Mouse (Mus musculus) neural tube, embryonic 12.5 days (tissue): ENCODE data around the gene Itih3. TPM values are rescaled to one million over a fixed set of nuclear protein-coding genes. Genes with fewer than 3 reads are reported as not detected.

ENCODE experiments used
- ATAC-seq: fragments of 200-750 bp; cut with Nextera tagmentation; 2 replicates; pipeline ENCODE4 v1.8.0; 2017; ENCODE audit warnings: low read depth, mild to moderate bottlenecking, moderate TSS enrichment, moderate library complexity; ENCODE audit not compliant: low FRiP score
- H3K27ac ChIP-seq: fragments of 300-500 bp; sonication (generic); 2 replicates; pipeline ENCODE4 v1.5.1; 2016
- H3K27me3 ChIP-seq: fragments of 300-500 bp; sonication (generic); replicated peaks from 2 replicates; pipeline ENCODE4 v1.6.1; 2016; ENCODE audit warnings: mild to moderate bottlenecking
- H3K36me3 ChIP-seq: fragments of 300-500 bp; sonication (generic); 2 replicates; pipeline ENCODE4 v1.6.1; 2016; ENCODE audit warnings: mild to moderate bottlenecking
- H3K4me1 ChIP-seq: fragments of 300-500 bp; sonication (generic); 2 replicates; pipeline ENCODE4 v1.6.1; 2016
- H3K4me2 ChIP-seq: fragments of 300-500 bp; sonication (generic); replicated peaks from 2 replicates; pipeline ENCODE4 v1.6.1; 2016; ENCODE audit warnings: mild to moderate bottlenecking
- H3K4me3 ChIP-seq: fragments of 300-500 bp; sonication (generic); 2 replicates; pipeline ENCODE4 v1.5.1; 2016
- H3K9ac ChIP-seq: fragments of 300-500 bp; sonication (generic); 2 replicates; pipeline ENCODE4 v1.6.1; 2016; ENCODE audit warnings: mild to moderate bottlenecking
- H3K9me3 ChIP-seq: fragments of 300-500 bp; sonication (generic); 2 replicates; pipeline ENCODE4 v1.6.1; 2016; ENCODE audit warnings: mild to moderate bottlenecking
- WGBS: fragments of 180-500 bp; shearing (Covaris S2); methylation state at CpG from one replicate; pipeline ENCODE4 v1.1.7; 2016; 5-methylcytosine and 5-hydroxymethylcytosine counted together
- polyA plus RNA-seq: library from polyadenylated mRNA; unstranded; fragments of >200 nt; fragmentation: Nextera tagmentation; extraction: Ambion mirVana; gene quantifications from 2 replicates; pipeline ENCODE4 v1.2.1, GENCODE M21; 2016

Itih3 gene
- polyA plus RNA-seq, 1 experiment from 2014 or later: 0.09 TPM

DNA sequence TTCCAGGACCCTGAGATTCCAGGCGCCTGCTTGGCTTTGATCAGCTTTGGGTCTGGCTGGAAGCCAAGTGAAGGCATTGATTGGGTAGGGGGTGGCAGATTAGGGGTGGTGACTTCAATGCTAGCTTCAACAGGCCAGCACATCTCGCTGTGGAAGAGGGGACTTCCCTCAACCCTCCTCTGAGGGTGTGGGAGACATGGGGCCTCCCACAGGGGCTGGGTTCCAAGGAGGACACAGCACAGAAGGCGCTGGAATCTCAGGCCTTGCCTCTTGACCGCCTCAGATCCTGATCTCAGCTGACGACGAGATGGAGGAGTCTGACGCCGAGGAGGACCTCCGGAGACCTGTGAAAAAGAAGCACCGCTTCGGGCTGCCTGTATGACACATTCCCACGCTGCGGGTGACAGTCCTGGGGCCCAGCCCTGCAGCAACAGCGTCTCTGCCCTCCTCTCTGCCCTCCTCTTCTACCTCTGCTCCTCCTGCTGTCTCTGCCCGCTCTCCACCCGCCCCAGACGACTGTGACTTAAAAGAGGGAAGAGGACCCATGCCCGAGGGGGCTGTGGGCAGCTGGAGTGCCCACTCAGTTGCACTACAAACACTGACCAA is 49.4 kb downstream of the Itih3 start:
- no peaks in the 10 kb centered on the region for H3K9me3 ChIP-seq
- no peak overlapping the region for H3K4me2 ChIP-seq
- H3K27ac ChIP-seq: no peak overlapping the region
- no peak overlapping the region for H3K4me3 ChIP-seq
- ATAC-seq: no peak
- peaks cover 29% of the 10 kb centered on the region for H3K36me3 ChIP-seq
- no peak overlapping the region for H3K9ac ChIP-seq
- no peaks in the 10 kb centered on the region for H3K4me1 ChIP-seq
- whole genome bisulfite sequencing: 88% methylated on average over 18 of the region's 18 CpGs
- no peaks in the 10 kb centered on the region for H3K27me3 ChIP-seq

DNA sequence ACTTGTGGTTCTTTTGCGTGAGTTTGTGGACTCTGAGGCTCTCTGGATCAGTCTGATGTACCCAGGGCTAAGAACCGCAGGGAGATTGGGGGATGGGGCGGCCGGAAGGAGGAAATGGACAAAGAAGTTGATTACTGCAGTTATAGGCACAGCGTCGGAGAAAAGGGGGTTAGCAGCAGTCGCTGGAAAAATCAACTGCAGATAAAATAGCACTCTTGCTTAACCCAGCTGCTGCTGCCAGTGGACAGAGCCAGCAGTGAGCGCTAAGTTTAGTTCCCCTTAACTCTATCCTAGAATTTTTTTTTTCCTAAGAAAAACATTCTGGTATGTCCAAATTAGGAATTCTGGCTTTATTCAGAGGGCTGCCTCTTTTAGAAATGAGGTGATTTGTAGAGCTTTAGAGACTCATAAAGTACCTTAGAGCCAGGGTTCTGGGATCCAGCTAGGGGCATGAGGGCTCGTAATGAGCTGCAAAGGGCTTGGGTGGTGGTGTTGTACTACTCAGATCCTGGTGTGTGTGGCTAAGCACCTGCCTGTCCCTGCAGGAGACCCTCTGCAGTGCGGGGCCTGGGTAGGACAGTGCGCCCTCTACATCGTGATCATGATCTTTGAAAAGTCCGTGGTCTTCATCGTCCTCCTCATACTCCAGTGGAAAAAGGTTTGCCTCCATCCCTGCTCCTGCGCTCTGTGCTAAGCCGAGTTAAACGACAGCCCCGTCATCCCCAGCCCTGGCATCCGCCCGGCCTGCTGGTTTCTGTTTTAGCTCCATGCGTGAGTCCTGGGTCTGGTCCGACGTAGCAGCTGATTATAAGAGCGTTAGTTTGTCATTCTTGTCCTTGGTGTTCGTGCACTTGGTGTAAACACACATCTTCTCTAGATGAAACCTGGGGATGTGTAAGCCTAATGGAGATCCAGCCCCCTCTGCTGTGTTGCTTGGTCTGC is 53.1 kb downstream of the Itih3 start:
- whole genome bisulfite sequencing: 74% methylated on average over 25 of the region's 25 CpGs
- Histone ChIP-seq H3K9me3 (no peaks in the 10 kb centered on the region), H3K27me3 (no peaks in the 10 kb centered on the region), H3K27ac (no peak overlapping the region), H3K36me3 (peaks cover 24% of the 10 kb centered on the region), H3K4me1 (no peaks in the 10 kb centered on the region), H3K4me3 (no peak overlapping the region), H3K9ac (no peak overlapping the region), H3K4me2 (no peak overlapping the region)
- no peak for ATAC-seq

DNA sequence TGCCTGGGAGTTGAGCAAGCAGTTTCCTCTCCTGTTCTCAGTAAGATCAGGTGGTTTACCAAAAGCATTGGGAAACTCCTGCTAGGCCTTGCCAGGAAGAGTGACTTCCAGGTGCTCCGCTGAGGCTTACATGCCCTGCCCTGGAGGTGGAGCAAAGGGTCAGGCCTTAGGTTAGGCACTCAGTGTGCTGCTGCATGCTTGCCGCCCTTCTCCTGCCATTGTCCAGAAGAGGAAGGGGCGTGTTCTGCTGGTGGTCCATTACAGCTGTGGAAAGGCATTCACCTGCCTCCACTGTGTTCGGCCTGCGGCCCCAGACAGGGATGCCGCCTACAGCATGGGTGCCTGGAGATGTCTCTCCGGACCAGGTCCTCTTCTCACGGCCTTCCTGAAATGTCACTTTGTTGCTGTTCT is 54.2 kb downstream of the Itih3 start:
- Histone ChIP-seq H3K4me3 (no peak overlapping the region), H3K27me3 (no peaks in the 10 kb centered on the region), H3K4me2 (no peak overlapping the region), H3K36me3 (peaks cover 21% of the 10 kb centered on the region), H3K4me1 (no peaks in the 10 kb centered on the region), H3K27ac (no peak overlapping the region), H3K9me3 (no peaks in the 10 kb centered on the region), H3K9ac (no peak overlapping the region)
- no peak for ATAC-seq
- WGBS: 75% methylated on average over 8 of the region's 8 CpGs

DNA sequence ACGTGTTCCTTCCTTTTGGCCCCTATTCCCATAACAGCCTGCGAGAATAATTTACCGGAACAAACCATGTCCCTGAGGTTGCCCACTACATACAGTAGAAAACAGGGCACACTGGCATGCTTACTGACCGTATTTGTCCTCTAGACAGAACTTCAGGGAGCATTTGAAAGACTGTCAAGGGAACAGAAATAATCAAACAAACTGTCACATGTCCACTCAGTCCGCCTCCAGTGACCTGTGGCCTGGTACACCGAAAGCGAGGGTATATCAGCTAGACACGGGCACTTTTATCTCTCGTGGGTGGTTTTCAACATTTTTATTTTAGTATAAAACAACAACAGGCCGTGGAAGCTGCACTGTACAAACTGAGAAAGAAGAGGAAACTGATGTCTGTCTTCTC is 54.7 kb downstream of the Itih3 start:
- Histone ChIP-seq H3K4me2 (no peak overlapping the region), H3K36me3 (peaks cover 21% of the 10 kb centered on the region), H3K4me3 (no peak overlapping the region), H3K27ac (no peak overlapping the region), H3K9me3 (no peaks in the 10 kb centered on the region), H3K4me1 (no peaks in the 10 kb centered on the region), H3K27me3 (no peaks in the 10 kb centered on the region), H3K9ac (no peak overlapping the region)
- ATAC-seq: no peak
- WGBS: 92% methylated on average over 10 of the region's 10 CpGs

DNA sequence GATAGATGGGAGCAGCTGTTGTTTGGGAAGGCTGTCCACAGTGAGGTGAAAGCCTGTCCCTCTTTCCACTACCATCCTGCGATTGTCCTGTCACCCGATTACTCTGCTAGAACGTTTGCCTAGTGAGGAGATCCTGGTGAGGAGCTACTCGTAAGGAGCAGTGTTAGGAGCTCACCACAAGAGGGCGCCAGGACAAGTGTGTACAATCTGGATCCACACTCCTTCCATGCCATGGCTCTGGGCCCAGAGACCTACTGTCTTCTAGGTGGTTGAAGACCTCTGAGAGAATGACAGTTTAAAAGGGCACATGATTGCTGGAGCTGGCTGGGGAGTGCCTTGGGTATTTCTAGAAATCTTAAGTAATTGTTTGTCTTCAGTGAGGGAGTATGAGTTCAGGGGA is 56.5 kb downstream of the Itih3 start:
- no peaks in the 10 kb centered on the region for H3K9me3 ChIP-seq
- no peak overlapping the region for H3K9ac ChIP-seq
- H3K4me2 ChIP-seq: no peak overlapping the region
- ATAC-seq: no peak
- no peak overlapping the region for H3K27ac ChIP-seq
- no peak overlapping the region for H3K4me3 ChIP-seq
- peaks cover 14% of the 10 kb centered on the region for H3K36me3 ChIP-seq
- WGBS: 31% methylated on average over 5 of the region's 5 CpGs
- H3K4me1 ChIP-seq: no peaks in the 10 kb centered on the region
- H3K27me3 ChIP-seq: no peaks in the 10 kb centered on the region

DNA sequence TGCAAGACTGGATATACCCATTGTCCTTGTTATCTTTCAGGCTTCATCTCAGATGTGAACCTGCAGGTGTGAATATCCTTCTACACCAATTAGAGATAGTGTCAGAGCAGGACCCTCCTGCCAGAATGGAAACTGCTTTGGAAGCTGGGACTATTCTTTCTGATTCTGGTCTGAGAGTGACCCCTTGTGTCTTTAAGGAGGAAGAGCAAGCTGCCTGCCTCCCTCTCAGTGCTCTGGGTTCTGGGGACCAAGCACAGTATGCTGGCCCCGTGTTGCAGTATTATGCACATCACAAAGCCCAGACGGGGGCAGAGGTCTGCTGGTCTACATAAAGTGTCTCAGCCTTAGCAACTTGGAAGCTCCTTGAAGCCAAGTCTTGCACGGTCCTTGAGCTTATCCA is 58.2 kb downstream of the Itih3 start:
- ATAC-seq: no peak
- Histone ChIP-seq H3K27ac (no peak overlapping the region), H3K4me2 (no peak overlapping the region), H3K4me3 (no peak overlapping the region), H3K36me3 (peaks cover 14% of the 10 kb centered on the region; the same call in 1 of the 2 replicates), H3K9ac (no peak overlapping the region), H3K27me3 (no peaks in the 10 kb centered on the region), H3K4me1 (no peaks in the 10 kb centered on the region), H3K9me3 (no peaks in the 10 kb centered on the region)
- WGBS: 68% methylated on average over 3 of the region's 3 CpGs

DNA sequence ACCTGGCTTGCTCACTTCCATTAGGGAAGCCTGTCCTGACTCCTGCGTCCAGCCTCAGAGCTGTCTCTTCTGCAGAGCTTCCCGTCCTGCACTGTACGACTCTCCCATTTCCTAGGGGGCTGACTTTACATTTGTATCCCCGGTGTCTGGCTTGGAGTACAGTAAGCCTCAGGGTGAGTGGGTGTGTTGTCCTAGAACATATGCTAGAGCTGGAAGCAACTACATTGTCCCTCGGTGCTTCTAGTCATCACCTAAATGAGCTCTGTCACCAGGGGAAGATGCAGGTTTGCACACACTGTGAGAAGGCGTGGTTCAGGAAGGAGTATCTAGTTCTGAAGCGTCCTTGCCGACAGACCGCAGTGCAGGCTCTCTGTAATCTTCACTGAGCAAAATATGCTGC is 61.2 kb downstream of the Itih3 start:
- 88% methylated on average over 9 of the region's 9 CpGs for WGBS
- Histone ChIP-seq H3K9me3 (no peaks in the 10 kb centered on the region), H3K4me1 (no peaks in the 10 kb centered on the region), H3K36me3 (peaks cover 10% of the 10 kb centered on the region; the same call in 1 of the 2 replicates), H3K9ac (no peak overlapping the region), H3K4me3 (no peak overlapping the region), H3K27ac (no peak overlapping the region), H3K27me3 (no peaks in the 10 kb centered on the region), H3K4me2 (no peak overlapping the region)
- no peak for ATAC-seq

DNA sequence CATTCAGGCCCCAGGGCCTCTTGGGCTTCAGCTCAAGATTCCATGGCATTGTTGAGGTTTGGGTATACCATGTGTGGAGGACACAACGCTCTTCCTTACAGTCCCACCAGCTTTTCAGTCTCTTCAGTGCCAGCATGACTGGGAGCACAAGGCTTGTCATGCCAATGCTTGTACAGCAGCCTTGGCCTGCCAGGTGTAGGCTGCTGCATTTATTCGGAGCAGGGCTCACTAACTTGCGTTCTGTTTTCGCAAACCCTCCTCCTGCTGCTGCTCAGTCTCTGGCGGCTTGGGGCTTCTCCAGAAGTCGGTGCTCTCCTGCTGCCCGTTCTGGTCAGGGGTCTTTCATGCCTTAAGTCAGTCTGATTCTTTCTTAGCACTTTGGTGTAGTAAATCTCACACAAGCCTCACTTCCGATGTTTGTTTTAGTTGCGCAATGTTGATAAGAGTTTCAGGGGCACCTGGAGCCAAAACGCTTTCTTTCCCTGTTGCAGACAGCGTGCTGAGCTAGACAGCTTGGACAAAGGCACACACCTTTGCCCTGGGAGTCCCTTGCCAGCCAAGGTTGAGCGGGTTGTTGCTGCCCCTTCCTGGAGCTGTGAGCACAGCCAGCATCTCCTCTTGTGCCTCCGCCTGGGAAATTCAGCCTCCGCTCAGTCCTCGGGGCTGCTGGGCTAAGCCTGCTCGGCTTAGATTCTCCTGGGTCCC is 62.0 kb downstream of the Itih3 start:
- Histone ChIP-seq H3K27ac (no peak overlapping the region), H3K4me3 (no peak overlapping the region), H3K9me3 (no peaks in the 10 kb centered on the region), H3K36me3 (peaks cover 10% of the 10 kb centered on the region; the same call in 1 of the 2 replicates), H3K4me1 (no peaks in the 10 kb centered on the region), H3K4me2 (no peak overlapping the region), H3K27me3 (no peaks in the 10 kb centered on the region), H3K9ac (no peak overlapping the region)
- 86% methylated on average over 16 of the region's 16 CpGs for WGBS
- no peak for ATAC-seq

Other genes starting within 250 kb of the Itih3 start
- gene Sfmbt1, start 208.9 kb downstream of the Itih3 start, polyA plus RNA-seq: 17.7 and 18.3 TPM in 2 replicates
- 25.3 and 25.5 TPM in 2 replicates for gene Tmem110, start 98.2 kb downstream of the Itih3 start, polyA plus RNA-seq
- gene Mustn1, start 44.6 kb downstream of the Itih3 start, polyA plus RNA-seq: 2.5 and 3.1 TPM in 2 replicates
- gene Itih4, start 37.3 kb downstream of the Itih3 start, polyA plus RNA-seq: not detected in 2 replicates
- gene Itih1, start 19.5 kb upstream of the Itih3 start, polyA plus RNA-seq: 0.06 TPM in 1 of 2 replicates, not detected in the other
- gene Nek4, start 27.6 kb upstream of the Itih3 start, polyA plus RNA-seq: 17.7 and 19.3 TPM in 2 replicates
- gene Glt8d1, start 77.6 kb upstream of the Itih3 start, polyA plus RNA-seq: 59.0 and 65.4 TPM in 2 replicates
- 299 and 309 TPM in 2 replicates for gene Spcs1, start 77.9 kb upstream of the Itih3 start, polyA plus RNA-seq
- 179 and 184 TPM in 2 replicates for gene Pbrm1, start 95.4 kb upstream of the Itih3 start, polyA plus RNA-seq
- gene Gnl3, start 95.4 kb upstream of the Itih3 start, polyA plus RNA-seq: 68.0 and 79.4 TPM in 2 replicates
- gene Smim4, start 205.2 kb upstream of the Itih3 start, polyA plus RNA-seq: 79.5 and 80.5 TPM in 2 replicates
- 437 and 462 TPM in 2 replicates for gene Nt5dc2, start 207.3 kb upstream of the Itih3 start, polyA plus RNA-seq
- 26.0 and 27.3 TPM in 2 replicates for gene Stab1, start 244.9 kb upstream of the Itih3 start, polyA plus RNA-seq